ENCODE assay signal across 10 mouse cellular contexts in the genomic region with DNA sequence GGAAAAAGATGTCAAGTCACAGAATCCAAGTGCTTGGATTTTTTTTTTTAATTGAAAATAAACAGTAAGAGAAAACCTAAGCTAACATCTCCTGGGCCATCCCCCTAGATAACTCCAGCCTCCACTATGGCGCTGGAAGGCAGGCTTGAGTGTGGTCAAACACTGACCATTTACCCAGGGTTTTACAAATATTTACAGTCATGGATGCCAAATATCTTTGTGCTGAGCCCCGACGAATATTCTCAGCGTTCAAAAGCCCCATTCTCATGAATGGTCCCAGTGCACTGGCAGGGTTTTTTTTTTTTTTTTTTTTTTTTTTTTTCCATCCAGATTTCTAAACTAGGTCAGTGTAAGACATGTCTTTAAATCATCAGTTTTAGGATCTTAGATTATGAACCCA.
DNase-seq lines count a peak whose midpoint lies in the region; ATAC-seq and TF ChIP-seq lines count a peak whose summit lies in the region.
"Had no signal": no experiment of that assay in that cellular context is flagged by ENCODE, and none has a peak within 500 bp of the region (broad histone marks: within the 10 kb centered on the region; RNA-seq: fewer than 3 reads in every experiment).

No protein-coding gene starts in this region.

- DNase-seq in heart, embryonic 10.5 days (ENCODE audit: low spot score) = no peak
- DNase-seq in lung, adult 2 months = no peak
- DNase-seq in lung, postnatal 25 days (ENCODE audit: low spot score) = no peak
- no peak for DNase-seq in embryonic facial prominence, embryonic 14.5 days (ENCODE audit: low spot score)
- no peak for DNase-seq in B cell, adult 2 months
- DNase-seq: cerebellum, adult 8-10 months had no signal

- no peak for ATAC-seq in heart, embryonic 16.5 days (replicated peaks; ENCODE audit: extremely low read depth, insufficient read depth, low FRiP score)
- no peak for ATAC-seq in embryonic facial prominence, embryonic 14.5 days (ENCODE audit: low read depth)
- no peak for ATAC-seq in stomach, embryonic 15.5 days (ENCODE audit: insufficient read depth, low FRiP score, low read depth)

- peak overlapping the region; percentile 75; the same call in 1 of the 2 replicates for H3K4me2 ChIP-seq in heart, embryonic 16.5 days (ENCODE audit: low read depth, low read length)
- peak overlapping the region; percentile 77; the same call in 1 of the 2 replicates for H3K4me2 ChIP-seq in embryonic facial prominence, embryonic 14.5 days (ENCODE audit: low read depth, low read length)
- H3K4me2 ChIP-seq in stomach, embryonic 15.5 days = peak overlapping the region; percentile 83

- TF ChIP-seq CTCF in lung, adult 2 months (IDR thresholded peaks at IDR 0.05; ENCODE audit: insufficient read depth, low read length) = no peak

- no peak for TF ChIP-seq POLR2A in lung, adult 2 months (IDR thresholded peaks at IDR 0.05; ENCODE audit: borderline replicate concordance, extremely low read depth, low read depth, low read length)

- WGBS in heart, embryonic 16.5 days = 60% methylated on average over 4 of the region's 4 CpGs
- WGBS in heart, embryonic 10.5 days = 66% methylated on average over 4 of the region's 4 CpGs
- WGBS in lung, adult 2 months = 10% methylated on average over 4 of the region's 4 CpGs
- WGBS in embryonic facial prominence, embryonic 14.5 days = 64% methylated on average over 4 of the region's 4 CpGs
- 24% methylated on average over 4 of the region's 4 CpGs for WGBS in stomach, embryonic 15.5 days

- no peak overlapping the region for H3K9ac ChIP-seq in heart, embryonic 16.5 days (ENCODE audit: low read length)
- H3K9ac ChIP-seq in embryonic facial prominence, embryonic 14.5 days (ENCODE audit: low read depth, low read length) = no peak overlapping the region
- H3K9ac ChIP-seq in stomach, embryonic 15.5 days = no peak overlapping the region
- H3K9ac ChIP-seq: hindbrain, embryonic 13.5 days had no signal

- no peak overlapping the region for H3K4me3 ChIP-seq in heart, embryonic 16.5 days (ENCODE audit: low read length)
- H3K4me3 ChIP-seq in heart, embryonic 10.5 days = no peak overlapping the region
- H3K4me3 ChIP-seq in lung, adult 2 months (replicated peaks; ENCODE audit: extremely low read depth, low read depth, low read length) = peak overlapping the region; percentile 25
- H3K4me3 ChIP-seq in embryonic facial prominence, embryonic 14.5 days (ENCODE audit: low read depth, low read length) = peak overlapping the region; percentile 45
- H3K4me3 ChIP-seq in stomach, embryonic 15.5 days (replicated peaks) = no peak overlapping the region

- H3K27ac ChIP-seq in heart, embryonic 16.5 days (ENCODE audit: low read length) = no peak overlapping the region
- no peak overlapping the region for H3K27ac ChIP-seq in heart, embryonic 10.5 days
- no peak overlapping the region for H3K27ac ChIP-seq in embryonic facial prominence, embryonic 14.5 days (replicated peaks; ENCODE audit: low read depth, low read length)
- no peak overlapping the region for H3K27ac ChIP-seq in stomach, embryonic 15.5 days
- H3K27ac ChIP-seq: forebrain, embryonic 10.5 days; hindbrain, embryonic 13.5 days had no signal

- no peaks in the 10 kb centered on the region for H3K36me3 ChIP-seq in heart, embryonic 16.5 days (ENCODE audit: control insufficient read depth, insufficient read depth)
- no peaks in the 10 kb centered on the region for H3K36me3 ChIP-seq in heart, embryonic 10.5 days
- no peaks in the 10 kb centered on the region for H3K36me3 ChIP-seq in embryonic facial prominence, embryonic 14.5 days (ENCODE audit: control insufficient read depth, insufficient read depth, low read length)
- H3K36me3 ChIP-seq in stomach, embryonic 15.5 days = no peaks in the 10 kb centered on the region
- H3K36me3 ChIP-seq: forebrain, embryonic 10.5 days; hindbrain, embryonic 13.5 days had no signal

- no peaks in the 10 kb centered on the region for H3K9me3 ChIP-seq in heart, embryonic 16.5 days (replicated peaks; ENCODE audit: control insufficient read depth, low read length)
- no peaks in the 10 kb centered on the region for H3K9me3 ChIP-seq in heart, embryonic 10.5 days
- H3K9me3 ChIP-seq in embryonic facial prominence, embryonic 14.5 days (ENCODE audit: control insufficient read depth, low read length) = no peaks in the 10 kb centered on the region
- no peaks in the 10 kb centered on the region for H3K9me3 ChIP-seq in stomach, embryonic 15.5 days
- H3K9me3 ChIP-seq: forebrain, embryonic 10.5 days; hindbrain, embryonic 13.5 days had no signal

- peaks cover 9% of the 10 kb centered on the region for H3K4me1 ChIP-seq in heart, embryonic 16.5 days (ENCODE audit: control insufficient read depth, insufficient read depth, low read length)
- peaks cover 32% of the 10 kb centered on the region for H3K4me1 ChIP-seq in heart, embryonic 10.5 days
- H3K4me1 ChIP-seq in lung, adult 2 months (ENCODE audit: control insufficient read depth, insufficient read depth, low read length) = peaks cover 6% of the 10 kb centered on the region; the same call in 1 of the 2 replicates
- peaks cover 14% of the 10 kb centered on the region; the same call in 1 of the 2 replicates for H3K4me1 ChIP-seq in embryonic facial prominence, embryonic 14.5 days (ENCODE audit: control insufficient read depth, insufficient read depth, low read length)
- peaks cover 8% of the 10 kb centered on the region; the same call in 1 of the 2 replicates for H3K4me1 ChIP-seq in stomach, embryonic 15.5 days

- no peaks in the 10 kb centered on the region; the same call in 1 of the 2 replicates for H3K27me3 ChIP-seq in heart, embryonic 16.5 days (ENCODE audit: control insufficient read depth, insufficient read depth, low read length)
- H3K27me3 ChIP-seq in heart, embryonic 10.5 days (ENCODE audit: insufficient read depth, poor library complexity, severe bottlenecking) = peaks cover 34% of the 10 kb centered on the region
- H3K27me3 ChIP-seq in embryonic facial prominence, embryonic 14.5 days (replicated peaks; ENCODE audit: control insufficient read depth, insufficient read depth, low read length) = peaks cover 9% of the 10 kb centered on the region; the same call in 1 of the 2 replicates
- H3K27me3 ChIP-seq in stomach, embryonic 15.5 days (replicated peaks) = 0 out of 2 replicates have a peak, but pooled peaks cover 3% of the 10 kb centered on the region

Comparison
In these comparisons a context has a peak if more than half of its experiments do, and no peak if none do; other contexts are left out.
1. H3K4me3 ChIP-seq: peak in lung, adult 2 months (single experiment) and embryonic facial prominence, embryonic 14.5 days (single experiment); none in heart, embryonic 16.5 days (single experiment), heart, embryonic 10.5 days (single experiment) and stomach, embryonic 15.5 days (single experiment).
2. Peak in every context shown above with its lines, with median percentiles within 50 percentile points of each other: H3K4me2 ChIP-seq.